Mouse (Mus musculus) erythroid progenitor cell, adult 5-6 weeks (primary cell): Measurements from ENCODE around the gene Itga11. TPM values are rescaled to one million over a fixed set of nuclear protein-coding genes. Genes with fewer than 3 reads are reported as not detected.

ENCODE experiments used
- ATAC-seq: replicated peaks from 2 replicates; pipeline ENCODE4 v1.8.0; 2016; ENCODE audit warnings: moderate number of reproducible peaks, mild to moderate bottlenecking, moderate TSS enrichment, inconsistent platforms; ENCODE audit not compliant: poor library complexity, low FRiP score, severe bottlenecking
- total RNA-seq, 2 experiments: library from RNA; stranded (forward) in 1 of 2; stranded (reverse) in 1 of 2; fragments of 150-400 nt in 1 of 2; fragments of 186-747, 209-891 nt in 1 of 2; gene quantifications; 2 replicates each; pipeline versions ENCODE4 v1.2.3 to v1.2.4; 2015 to 2017; ENCODE audit warnings: low replicate concordance in 2 of 2

The Itga11 gene
- total RNA-seq, 2 experiments from 2014 or later: not detected

DNA sequence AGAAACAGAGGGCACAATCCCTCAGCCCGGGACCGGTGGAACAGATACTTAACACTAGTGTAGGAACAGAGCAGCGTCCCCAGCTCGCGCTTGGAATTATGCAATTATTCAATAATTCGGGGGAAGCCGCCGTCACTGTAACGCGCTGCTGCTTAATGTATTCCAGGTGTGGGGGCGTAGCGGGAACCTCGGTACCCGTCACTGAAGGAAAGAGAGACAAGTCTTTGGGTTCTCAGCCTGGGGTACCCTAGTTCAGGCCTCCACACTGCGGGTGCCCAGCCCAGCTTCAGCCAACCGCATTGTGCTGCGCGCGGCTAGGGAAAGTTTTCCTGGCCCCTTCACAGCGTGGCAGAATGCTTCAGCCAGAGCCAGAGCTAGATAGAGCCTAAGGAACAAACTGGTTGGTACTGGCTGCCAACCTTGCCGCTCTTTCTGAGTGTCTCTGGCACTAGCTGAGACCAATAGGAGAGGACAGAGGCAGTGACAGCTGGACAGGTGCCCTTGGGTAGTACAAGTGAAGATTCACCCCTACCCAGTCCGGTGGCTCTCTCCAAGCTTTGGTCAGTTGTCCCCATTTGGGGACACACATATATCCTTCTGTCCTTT, 1.0 kb downstream of the Itga11 start:
- ATAC-seq: no peak

DNA sequence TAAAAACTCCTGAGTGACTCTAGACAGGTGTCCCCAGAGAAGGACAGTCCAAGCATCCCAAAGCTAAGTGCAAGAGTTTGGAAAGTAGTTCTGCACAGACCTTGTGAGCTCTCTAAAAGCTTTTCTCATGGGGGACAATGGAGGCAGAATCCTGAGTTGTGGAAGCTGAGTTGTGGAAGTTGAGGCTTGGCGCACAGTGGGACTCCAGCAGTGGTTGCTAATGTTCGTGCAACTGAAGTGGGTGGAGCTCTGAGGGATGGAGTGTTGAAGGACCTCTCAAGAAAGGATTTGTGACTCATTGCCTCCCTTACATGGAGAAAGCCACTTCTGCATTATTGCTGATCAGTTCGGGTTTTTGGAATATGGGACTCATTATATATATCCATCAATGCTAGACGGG, 1.8 kb downstream of the Itga11 start:
- no peak for ATAC-seq

DNA sequence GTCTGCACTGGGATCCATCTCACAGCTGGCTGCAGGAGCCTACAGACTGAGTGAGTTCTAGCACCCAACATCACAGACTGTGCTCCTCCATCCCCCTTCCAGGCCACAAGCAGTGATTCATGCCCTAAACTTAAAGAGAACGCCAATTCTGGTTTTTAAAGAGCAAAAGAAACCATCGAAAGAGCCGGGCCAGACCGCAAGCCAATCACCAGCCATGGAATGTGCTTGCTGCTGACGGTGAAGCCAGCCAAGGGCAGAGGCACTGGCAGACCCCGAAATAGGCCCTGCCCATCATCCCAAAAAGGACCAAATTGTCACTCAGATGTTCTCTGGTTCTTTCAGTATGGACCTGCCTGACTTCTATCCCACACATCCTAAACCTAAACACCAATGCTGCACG, 6.7 kb downstream of the Itga11 start:
- ATAC-seq: no peak

GRCm38 (mm10) chr9:62689748-62690147, 12.1 kb downstream of the Itga11 start:
- no peak for ATAC-seq

GRCm38 (mm10) chr9:62694054-62694453, 16.4 kb downstream of the Itga11 start:
- ATAC-seq: no peak

DNA sequence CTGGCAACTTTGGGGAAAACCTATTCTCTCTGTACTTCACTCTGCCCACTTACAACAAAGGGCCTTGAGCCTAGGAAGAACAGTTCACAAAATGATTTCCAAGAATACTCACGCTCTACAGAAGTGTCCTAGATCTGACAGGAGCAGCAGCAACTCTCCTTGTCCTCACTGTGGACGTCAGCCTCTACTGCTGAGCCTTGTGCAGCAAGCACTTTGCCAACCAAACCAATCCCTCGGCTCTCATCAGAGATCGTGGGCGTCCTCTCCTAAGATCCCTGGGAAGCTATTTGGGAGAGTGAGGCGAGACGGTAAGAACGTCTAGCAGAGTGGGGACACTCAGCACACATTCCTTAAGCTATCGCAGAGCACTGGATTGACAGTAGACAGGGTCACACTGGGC, 17.6 kb downstream of the Itga11 start:
- no peak for ATAC-seq

DNA sequence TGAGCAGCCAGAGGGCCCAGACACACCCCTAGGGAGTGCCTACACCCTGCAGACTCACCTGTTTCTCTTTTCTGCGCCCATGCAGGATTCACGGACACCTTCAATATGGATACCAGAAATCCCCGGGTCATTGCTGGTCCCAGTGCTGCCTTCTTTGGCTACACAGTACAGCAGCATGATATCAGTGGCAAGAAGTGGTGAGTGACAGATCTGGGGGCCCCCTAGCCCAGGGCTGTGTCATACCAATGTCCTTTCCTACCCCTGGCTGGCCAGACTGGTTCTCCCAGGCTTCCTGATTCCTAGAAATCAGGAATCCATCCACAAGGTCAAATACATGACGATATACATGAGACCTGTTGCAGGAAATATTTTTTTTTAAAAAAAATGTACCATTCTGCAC, 19.2 kb downstream of the Itga11 start:
- ATAC-seq: no peak

DNA sequence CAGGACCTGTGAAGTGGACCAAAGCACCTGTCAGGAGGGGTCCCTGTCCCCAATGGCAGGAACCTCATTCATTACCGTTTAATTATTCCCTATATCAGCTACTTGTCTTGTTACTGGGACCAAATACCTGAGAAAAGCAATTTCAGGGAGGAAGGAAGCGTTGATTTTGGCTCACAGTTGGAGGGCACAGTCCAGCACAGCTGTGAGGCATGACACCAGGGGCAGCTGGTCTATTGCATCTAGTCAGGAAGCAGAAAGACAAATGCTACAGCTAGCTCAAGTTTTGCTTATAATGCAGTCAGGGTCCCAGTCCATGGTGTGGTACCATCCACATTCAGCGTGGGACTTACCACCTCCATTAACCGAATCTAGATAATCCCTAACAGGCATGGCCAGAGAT, 29.6 kb downstream of the Itga11 start:
- ATAC-seq: no peak

DNA sequence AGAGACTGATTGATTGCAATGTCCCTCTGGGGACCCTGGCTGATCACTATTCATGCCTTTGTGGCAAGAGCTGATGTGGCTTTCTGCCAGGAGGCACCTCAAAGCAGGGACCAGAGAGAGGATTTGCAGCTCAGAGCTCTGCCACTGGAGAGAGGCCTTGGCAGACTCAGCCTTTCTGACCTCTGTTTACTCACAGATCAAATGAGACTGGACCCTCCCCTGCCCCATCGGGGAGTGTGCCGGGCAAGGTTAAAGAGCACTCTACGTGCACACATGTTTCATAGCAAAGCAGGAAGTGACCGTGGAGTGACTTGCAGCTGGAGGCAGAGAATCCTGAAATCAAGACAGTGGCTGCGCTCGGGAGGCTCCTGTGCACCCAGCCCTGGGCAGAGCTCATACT, 30.2 kb downstream of the Itga11 start:
- no peak for ATAC-seq

DNA sequence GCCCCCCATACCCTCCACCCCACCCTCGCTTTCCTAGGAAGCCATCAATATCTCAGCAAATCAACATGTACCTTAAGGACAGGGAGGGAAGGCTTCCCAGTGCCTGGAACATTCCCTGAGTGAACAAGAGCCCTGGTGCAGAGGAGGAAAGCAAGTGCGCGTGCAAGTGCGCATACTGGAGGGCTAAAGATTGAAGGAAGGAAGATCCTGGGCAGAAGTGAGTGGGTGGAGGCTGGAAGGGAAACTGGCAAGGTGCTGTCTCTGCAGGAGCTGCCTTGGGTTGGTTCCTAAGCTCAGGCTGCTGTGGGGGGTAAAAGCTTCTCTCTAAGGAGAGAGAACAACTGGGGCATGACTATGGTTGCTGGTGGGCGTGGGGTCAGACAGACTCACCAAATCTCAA, 32.4 kb downstream of the Itga11 start:
- ATAC-seq: no peak

- no peak for ATAC-seq
Observed at GRCm38 (mm10) chr9:62712374-62712773, 34.7 kb downstream of the Itga11 start.

GRCm38 (mm10) chr9:62713040-62713439, 35.4 kb downstream of the Itga11 start:
- no peak for ATAC-seq

- ATAC-seq: no peak
Observed at GRCm38 (mm10) chr9:62714336-62714735, 36.7 kb downstream of the Itga11 start.

- ATAC-seq: no peak
Observed at GRCm38 (mm10) chr9:62717982-62718381, 40.4 kb downstream of the Itga11 start.

DNA sequence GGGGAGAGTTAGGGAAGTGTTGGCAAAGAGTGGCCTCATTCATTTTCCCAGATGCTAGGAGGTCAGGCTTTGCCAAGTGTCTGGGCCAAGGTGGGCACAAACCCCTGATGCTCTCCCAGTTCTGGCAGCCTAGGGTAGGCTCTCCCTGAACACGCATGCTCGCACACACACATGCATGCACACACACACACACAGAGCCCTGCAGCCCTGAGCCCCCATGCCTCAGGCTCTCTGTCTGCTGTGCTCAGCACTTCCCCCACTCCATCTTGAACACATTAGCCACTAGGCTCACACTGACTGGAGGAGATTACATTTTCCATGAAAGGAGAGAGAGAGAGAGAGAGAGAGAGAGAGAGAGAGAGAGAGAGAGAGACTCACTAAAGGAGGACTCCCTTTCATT, 44.2 kb downstream of the Itga11 start:
- no peak for ATAC-seq

DNA sequence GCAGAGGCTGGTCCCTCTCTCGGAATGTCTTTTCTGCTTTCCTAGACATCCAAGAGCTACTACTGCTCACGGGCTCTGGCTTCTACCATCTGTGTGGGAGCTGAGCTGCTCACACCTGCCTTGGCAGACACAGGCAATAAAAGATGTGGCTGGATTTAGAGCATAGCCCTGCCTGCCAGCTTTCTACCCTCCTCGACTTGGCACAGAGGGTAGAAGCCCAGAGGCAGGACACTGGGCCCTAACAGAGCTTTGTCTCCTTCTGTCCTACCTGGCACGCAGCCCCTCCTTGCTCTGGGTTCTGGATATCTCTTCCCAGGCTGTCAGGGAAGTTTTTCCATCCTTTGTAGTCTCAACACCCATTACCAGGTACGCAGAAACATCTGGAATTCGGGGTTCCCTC, 45.1 kb downstream of the Itga11 start:
- no peak for ATAC-seq

GRCm38 (mm10) chr9:62724175-62724574, 46.5 kb downstream of the Itga11 start:
- no peak for ATAC-seq

- ATAC-seq: no peak
Observed at GRCm38 (mm10) chr9:62725247-62725646, 47.6 kb downstream of the Itga11 start.

- ATAC-seq: no peak
Observed at GRCm38 (mm10) chr9:62726472-62726871, 48.8 kb downstream of the Itga11 start.

GRCm38 (mm10) chr9:62744558-62745275, 67.1 kb downstream of the Itga11 start:
- ATAC-seq: no peak

DNA sequence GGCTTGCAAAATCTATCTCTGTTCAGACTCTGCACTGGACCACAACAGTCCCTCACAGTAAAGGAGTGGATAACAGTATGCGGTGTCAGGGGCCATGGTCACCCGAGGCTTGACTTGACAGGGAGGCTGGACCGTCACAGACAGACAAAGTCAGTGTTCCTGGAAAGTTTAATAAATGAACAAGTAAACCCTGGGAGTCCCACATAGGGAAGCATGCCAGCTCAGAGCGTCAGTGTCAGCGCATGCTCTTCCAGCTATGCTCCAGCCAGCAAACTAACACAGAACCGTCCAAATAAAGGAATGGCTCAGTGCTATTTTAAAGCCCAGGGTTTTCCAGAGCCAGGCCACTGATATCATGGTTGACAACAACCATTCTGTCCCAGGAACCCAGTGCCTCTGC, 69.0 kb downstream of the Itga11 start:
- no peak for ATAC-seq

GRCm38 (mm10) chr9:62749666-62750065, 72.0 kb downstream of the Itga11 start:
- no peak for ATAC-seq
